Mouse (Mus musculus) erythroid progenitor cell, adult 5-6 weeks (primary cell): ENCODE data around the gene Fntb. TPM values are rescaled to one million over a fixed set of nuclear protein-coding genes. Genes with fewer than 3 reads are reported as not detected.
A peak's percentile ranks its signal among the peaks of the same experiment; 100 is the strongest.

Source experiments
- ATAC-seq: replicated peaks from 2 replicates; pipeline ENCODE4 v1.8.0; 2016; ENCODE audit warnings: moderate number of reproducible peaks, mild to moderate bottlenecking, moderate TSS enrichment, inconsistent platforms; ENCODE audit not compliant: poor library complexity, low FRiP score, severe bottlenecking
- total RNA-seq, 2 experiments: library from RNA; stranded (forward) in 1 of 2; stranded (reverse) in 1 of 2; fragments of 150-400 nt in 1 of 2; fragments of 186-747, 209-891 nt in 1 of 2; gene quantifications; 2 replicates each; pipeline versions ENCODE4 v1.2.3 to v1.2.4; 2015 to 2017; ENCODE audit warnings: low replicate concordance in 2 of 2

The Fntb gene
- total RNA-seq, 2 experiments from 2014 or later: 21.3 to 77.1 TPM

- ATAC-seq: peak; percentile 72
Observed at GRCm38 (mm10) chr12:76879242-76879641, 113.9 kb downstream of the Fntb start.

GRCm38 (mm10) chr12:76880131-76880530, 114.7 kb downstream of the Fntb start:
- no peak for ATAC-seq

GRCm38 (mm10) chr12:76883824-76884223, 118.4 kb downstream of the Fntb start:
- no peak for ATAC-seq

- ATAC-seq: no peak
Observed at GRCm38 (mm10) chr12:76885103-76885502, 119.7 kb downstream of the Fntb start.

- ATAC-seq: no peak
Observed at GRCm38 (mm10) chr12:76886826-76887225, 121.4 kb downstream of the Fntb start.

- no peak for ATAC-seq
Observed at GRCm38 (mm10) chr12:76887941-76888340, 122.6 kb downstream of the Fntb start.

GRCm38 (mm10) chr12:76889404-76890184, 124.2 kb downstream of the Fntb start:
- ATAC-seq: no peak

- no peak for ATAC-seq
Observed at GRCm38 (mm10) chr12:76891160-76891559, 125.8 kb downstream of the Fntb start.

- ATAC-seq: no peak
Observed at GRCm38 (mm10) chr12:76892910-76893695, 127.7 kb downstream of the Fntb start.

GRCm38 (mm10) chr12:76894792-76895559, 129.6 kb downstream of the Fntb start:
- ATAC-seq: no peak

- no peak for ATAC-seq
Observed at GRCm38 (mm10) chr12:76895777-76896176, 130.4 kb downstream of the Fntb start.

- no peak for ATAC-seq
Observed at GRCm38 (mm10) chr12:76896566-76896965, 131.2 kb downstream of the Fntb start.

GRCm38 (mm10) chr12:76897006-76897405, 131.6 kb downstream of the Fntb start:
- ATAC-seq: no peak

- no peak for ATAC-seq
Observed at GRCm38 (mm10) chr12:76898141-76898540, 132.8 kb downstream of the Fntb start.

- no peak for ATAC-seq
Observed at GRCm38 (mm10) chr12:76899261-76899975, 134.0 kb downstream of the Fntb start.

- 0 out of 2 replicates have a peak, but pooled peaks have one; percentile 54 for ATAC-seq
Observed at GRCm38 (mm10) chr12:76901508-76902294, 136.3 kb downstream of the Fntb start.

- ATAC-seq: no peak
Observed at GRCm38 (mm10) chr12:76906278-76906677, 140.9 kb downstream of the Fntb start.

- ATAC-seq: peak; percentile 82
Observed at GRCm38 (mm10) chr12:76909218-76909617, 143.8 kb downstream of the Fntb start.
